Mouse (Mus musculus): ENCODE data around the gene Mrtfb. TPM values are rescaled to one million over a fixed set of nuclear protein-coding genes. Genes with fewer than 3 reads are reported as not detected.

Mrtfb gene
- polyA plus RNA-seq (2015; fragmentation: Nextera tagmentation; extraction: Ambion mirVana) = 22.5 and 22.8 TPM in 2 replicates

DNA sequence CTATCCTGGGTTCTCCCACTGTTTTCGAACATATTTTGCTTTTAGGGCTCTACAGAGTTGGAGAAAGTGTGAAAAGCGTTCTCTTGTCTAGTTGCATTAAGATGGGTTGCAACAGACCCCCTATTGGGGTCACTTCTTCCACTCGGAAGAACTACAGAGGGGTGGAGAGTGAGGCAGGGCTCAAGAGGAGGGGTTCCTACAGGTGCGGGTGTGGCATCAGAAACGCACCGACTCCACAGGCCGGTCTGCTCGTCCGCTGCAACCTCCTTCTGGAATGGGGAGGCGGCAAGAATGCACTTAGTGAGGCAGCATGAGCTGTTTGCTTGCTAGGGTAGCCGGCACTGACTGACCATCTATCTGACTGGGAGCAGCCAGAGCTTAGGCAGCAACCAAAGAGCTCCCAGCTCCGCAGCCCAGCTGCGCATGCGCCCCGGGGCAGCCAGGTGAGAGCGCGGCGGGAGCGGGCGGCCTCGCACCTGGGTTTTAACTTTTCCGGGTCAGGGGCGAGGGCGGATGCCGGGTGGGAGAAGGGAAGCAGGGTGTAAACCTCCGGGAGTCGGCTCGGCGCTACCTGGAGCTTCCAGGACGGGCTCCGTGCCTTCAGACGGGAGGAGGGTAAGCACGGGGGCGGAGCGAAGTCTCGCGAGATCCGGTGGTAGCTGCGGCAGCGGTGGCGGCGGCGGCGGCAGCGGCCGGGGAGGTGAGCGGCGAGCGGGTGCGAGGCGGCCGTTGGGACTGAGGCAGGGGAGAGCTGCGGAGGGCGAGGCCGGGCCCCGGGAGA, at the start of gene Mrtfb:
Gene Mrtfb, plus strand, starts transcription at position 627 of the 781 bp plus-strand sequence.
- no peaks in the 10 kb centered on the region for H3K27me3 ChIP-seq (replicated peaks)
- H3K9ac ChIP-seq = peak within 1 kb of the TSS; percentile 87
- peak within 1 kb of the TSS; percentile 93 for H3K27ac ChIP-seq
- WGBS = 1% methylated on average over 54 of the region's 56 CpGs
- H3K4me1 ChIP-seq = peaks cover 17% of the 10 kb centered on the region
- H3K4me2 ChIP-seq = peak within 1 kb of the TSS; percentile 80
- ATAC-seq (ENCODE audit: insufficient read depth, low FRiP score, low read depth) = peak; percentile 86
- no peaks in the 10 kb centered on the region for H3K9me3 ChIP-seq
- no peaks in the 10 kb centered on the region for H3K36me3 ChIP-seq
- H3K4me3 ChIP-seq (replicated peaks) = peak within 1 kb of the TSS; percentile 90

DNA sequence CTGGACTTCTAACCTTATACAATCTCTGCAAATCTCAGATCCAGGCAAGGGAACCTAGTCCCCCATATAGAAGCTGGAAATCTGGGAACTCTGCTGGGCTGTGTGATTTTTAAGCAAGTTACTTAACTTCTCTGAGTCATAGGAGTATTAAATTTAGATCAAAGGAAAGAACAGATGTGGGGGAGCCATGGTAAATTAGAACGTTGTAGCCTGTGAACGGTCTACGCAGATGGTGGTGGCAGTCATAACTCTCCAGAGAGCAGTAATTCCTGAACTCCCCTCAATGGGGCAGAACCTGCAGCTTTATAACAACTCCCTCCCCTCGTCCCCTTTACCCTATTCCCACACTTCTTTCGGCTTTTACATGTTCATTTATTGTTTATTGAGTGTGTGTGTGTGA, 48.6 kb upstream of the Mrtfb start:
- ATAC-seq (ENCODE audit: insufficient read depth, low FRiP score, low read depth) = no peak
- no peaks in the 10 kb centered on the region for H3K9me3 ChIP-seq
- H3K9ac ChIP-seq = no peak overlapping the region
- H3K27ac ChIP-seq = no peak overlapping the region
- H3K4me2 ChIP-seq = no peak overlapping the region
- no peaks in the 10 kb centered on the region for H3K27me3 ChIP-seq (replicated peaks)
- WGBS = 71% methylated on average over 5 of the region's 5 CpGs
- H3K36me3 ChIP-seq = no peaks in the 10 kb centered on the region
- H3K4me3 ChIP-seq (replicated peaks) = no peak overlapping the region
- H3K4me1 ChIP-seq = no peaks in the 10 kb centered on the region

DNA sequence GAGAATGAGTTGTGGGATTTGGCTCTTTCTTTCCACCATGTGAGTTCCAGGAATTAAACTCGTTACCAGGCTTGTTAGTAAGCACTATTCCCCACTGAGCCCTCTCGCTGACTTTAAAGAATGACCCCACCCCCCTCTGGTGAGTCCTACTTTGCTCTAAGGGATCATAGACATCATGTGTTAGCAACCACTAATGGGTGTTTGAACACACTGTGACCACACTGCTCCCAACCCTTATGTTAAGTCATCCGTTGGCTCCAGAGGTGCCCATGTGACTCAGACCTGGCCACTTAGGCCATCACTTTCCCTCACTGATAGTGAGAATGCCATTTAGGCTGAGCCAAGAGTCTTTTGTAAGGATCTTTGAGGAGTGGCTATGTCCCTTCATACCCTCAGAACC, 48.2 kb upstream of the Mrtfb start:
- no peak overlapping the region for H3K27ac ChIP-seq
- no peak for ATAC-seq (ENCODE audit: insufficient read depth, low FRiP score, low read depth)

DNA sequence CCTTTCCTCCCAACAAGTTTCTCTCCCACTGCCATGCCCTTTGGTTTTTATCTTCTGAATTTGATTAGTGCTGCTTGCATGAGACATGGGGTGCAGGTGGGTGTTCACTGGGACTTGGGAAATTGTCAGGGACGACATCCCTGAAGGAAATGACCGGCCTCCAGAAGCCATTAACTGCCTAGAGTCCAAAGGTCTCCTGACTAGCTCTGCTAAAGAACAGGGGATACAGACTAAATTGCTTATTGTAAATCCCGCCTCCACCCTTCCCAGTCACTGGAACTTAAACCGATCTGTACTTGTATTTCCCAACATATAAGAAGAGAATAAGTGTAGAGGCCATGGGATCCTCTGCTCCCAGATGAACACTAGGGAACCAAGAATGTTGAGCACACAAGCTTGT, 43.5 kb upstream of the Mrtfb start:
- Histone ChIP-seq H3K9ac (no peak overlapping the region), H3K4me3 (replicated peaks) (no peak overlapping the region), H3K4me1 (no peaks in the 10 kb centered on the region), H3K36me3 (no peaks in the 10 kb centered on the region), H3K9me3 (no peaks in the 10 kb centered on the region), H3K27ac (no peak overlapping the region), H3K27me3 (replicated peaks) (no peaks in the 10 kb centered on the region), H3K4me2 (no peak overlapping the region)
- no peak for ATAC-seq (ENCODE audit: insufficient read depth, low FRiP score, low read depth)
- WGBS = 62% methylated on average over 4 of the region's 4 CpGs

More for the DNA sequence above, 48.2 kb upstream of the Mrtfb start:
- no peaks in the 10 kb centered on the region for H3K9me3 ChIP-seq
- no peaks in the 10 kb centered on the region for H3K4me1 ChIP-seq
- no peaks in the 10 kb centered on the region for H3K36me3 ChIP-seq
- H3K27me3 ChIP-seq (replicated peaks) = no peaks in the 10 kb centered on the region
- 49% methylated on average over 3 of the region's 3 CpGs for WGBS
- no peak overlapping the region for H3K9ac ChIP-seq
- no peak overlapping the region for H3K4me2 ChIP-seq
- no peak overlapping the region for H3K4me3 ChIP-seq (replicated peaks)

DNA sequence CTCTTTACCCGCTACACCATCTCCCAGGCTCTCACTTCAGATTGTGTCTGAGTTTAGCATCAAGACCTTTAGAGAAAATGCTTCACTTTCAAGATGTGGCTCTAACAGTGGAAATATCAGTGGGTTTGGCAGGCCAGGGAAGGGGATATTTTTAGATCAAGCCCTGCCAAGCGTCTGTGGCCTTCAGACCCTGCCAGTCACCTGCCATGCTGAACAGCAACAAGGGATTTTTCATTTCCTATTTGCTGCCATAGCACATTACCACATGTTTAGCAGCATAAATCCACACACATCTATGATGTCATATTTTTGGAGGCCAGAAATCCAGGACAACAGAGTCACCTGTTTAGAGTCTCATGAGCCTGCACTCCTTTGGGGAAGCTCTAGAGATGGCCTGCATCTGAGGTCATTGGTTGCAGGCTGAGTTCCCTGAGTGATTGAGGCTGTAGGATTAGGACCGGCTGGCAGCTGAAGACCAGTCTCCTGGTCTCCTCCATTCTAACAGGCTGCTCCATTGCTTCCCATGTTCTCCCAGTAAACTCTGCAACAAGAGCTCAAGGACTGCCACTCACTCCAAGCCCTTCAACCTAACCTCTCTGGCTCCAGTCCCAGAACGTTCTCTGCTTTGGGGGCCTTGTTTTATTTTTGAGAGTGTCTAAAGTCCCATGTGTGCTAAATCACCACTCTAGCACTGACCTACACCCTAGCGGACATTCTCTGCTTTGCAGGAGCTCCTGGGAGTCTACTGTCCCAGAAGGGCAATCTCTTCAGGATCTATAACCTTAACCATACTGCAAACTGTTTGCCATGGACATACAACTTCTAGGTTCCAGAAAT, 39.9 kb upstream of the Mrtfb start:
- no peak overlapping the region for H3K4me3 ChIP-seq (replicated peaks)
- WGBS = 60% methylated on average over 5 of the region's 5 CpGs
- no peaks in the 10 kb centered on the region for H3K27me3 ChIP-seq (replicated peaks)
- no peaks in the 10 kb centered on the region for H3K36me3 ChIP-seq
- no peak overlapping the region for H3K9ac ChIP-seq
- no peaks in the 10 kb centered on the region for H3K9me3 ChIP-seq
- H3K4me1 ChIP-seq = no peaks in the 10 kb centered on the region
- no peak overlapping the region for H3K27ac ChIP-seq
- ATAC-seq (ENCODE audit: insufficient read depth, low FRiP score, low read depth) = peak; percentile 65; the same call in 1 of the 2 replicates
- no peak overlapping the region for H3K4me2 ChIP-seq

GRCm38 (mm10) chr16:13217951-13218350, 38.3 kb upstream of the Mrtfb start:
- Histone ChIP-seq H3K4me3 (replicated peaks) (no peak overlapping the region), H3K36me3 (no peaks in the 10 kb centered on the region), H3K9me3 (no peaks in the 10 kb centered on the region), H3K9ac (no peak overlapping the region), H3K4me1 (no peaks in the 10 kb centered on the region), H3K27me3 (replicated peaks) (no peaks in the 10 kb centered on the region), H3K27ac (no peak overlapping the region), H3K4me2 (no peak overlapping the region)
- 72% methylated on average over 8 of the region's 8 CpGs for WGBS
- ATAC-seq (ENCODE audit: insufficient read depth, low FRiP score, low read depth) = no peak

- no peak for ATAC-seq (ENCODE audit: insufficient read depth, low FRiP score, low read depth)
- Histone ChIP-seq H3K4me2 (no peak overlapping the region), H3K9ac (no peak overlapping the region), H3K4me1 (no peaks in the 10 kb centered on the region), H3K36me3 (no peaks in the 10 kb centered on the region), H3K27me3 (replicated peaks) (no peaks in the 10 kb centered on the region), H3K4me3 (replicated peaks) (no peak overlapping the region), H3K27ac (no peak overlapping the region; the same call in 1 of the 2 replicates), H3K9me3 (no peaks in the 10 kb centered on the region)
- 67% methylated on average over 1 of the region's 1 CpGs for whole genome bisulfite sequencing
These were observed 34.8 kb upstream of the Mrtfb start for GRCm38 (mm10) chr16:13221475-13221874.

DNA sequence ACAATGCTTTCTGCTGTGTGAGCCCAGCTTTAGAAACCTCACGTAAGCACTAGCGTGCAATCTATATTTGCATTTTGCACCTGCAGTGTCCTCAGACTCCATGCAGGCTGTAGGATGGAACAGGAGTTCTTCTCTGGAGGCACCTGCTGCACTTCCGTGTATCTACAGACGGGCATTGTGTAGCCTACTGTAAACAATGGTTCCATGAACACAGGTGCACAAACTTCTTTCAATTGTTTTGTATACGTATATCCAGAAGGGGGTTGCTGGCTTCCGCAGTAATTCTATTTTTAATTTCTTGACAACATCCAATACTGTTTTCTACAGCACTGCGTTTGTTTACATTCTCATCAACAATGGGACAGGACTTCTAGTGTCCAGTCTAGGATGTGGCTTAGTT, 24.2 kb upstream of the Mrtfb start:
- 60% methylated on average over 7 of the region's 7 CpGs for WGBS
- H3K36me3 ChIP-seq = no peaks in the 10 kb centered on the region
- no peaks in the 10 kb centered on the region for H3K27me3 ChIP-seq (replicated peaks)
- 0 out of 2 replicates have a peak, but pooled peaks cover 5% of the 10 kb centered on the region for H3K4me1 ChIP-seq
- H3K9ac ChIP-seq = no peak overlapping the region
- no peak overlapping the region for H3K27ac ChIP-seq
- H3K4me2 ChIP-seq = no peak overlapping the region
- ATAC-seq (ENCODE audit: insufficient read depth, low FRiP score, low read depth) = no peak
- no peak overlapping the region for H3K4me3 ChIP-seq (replicated peaks)
- H3K9me3 ChIP-seq = no peaks in the 10 kb centered on the region

DNA sequence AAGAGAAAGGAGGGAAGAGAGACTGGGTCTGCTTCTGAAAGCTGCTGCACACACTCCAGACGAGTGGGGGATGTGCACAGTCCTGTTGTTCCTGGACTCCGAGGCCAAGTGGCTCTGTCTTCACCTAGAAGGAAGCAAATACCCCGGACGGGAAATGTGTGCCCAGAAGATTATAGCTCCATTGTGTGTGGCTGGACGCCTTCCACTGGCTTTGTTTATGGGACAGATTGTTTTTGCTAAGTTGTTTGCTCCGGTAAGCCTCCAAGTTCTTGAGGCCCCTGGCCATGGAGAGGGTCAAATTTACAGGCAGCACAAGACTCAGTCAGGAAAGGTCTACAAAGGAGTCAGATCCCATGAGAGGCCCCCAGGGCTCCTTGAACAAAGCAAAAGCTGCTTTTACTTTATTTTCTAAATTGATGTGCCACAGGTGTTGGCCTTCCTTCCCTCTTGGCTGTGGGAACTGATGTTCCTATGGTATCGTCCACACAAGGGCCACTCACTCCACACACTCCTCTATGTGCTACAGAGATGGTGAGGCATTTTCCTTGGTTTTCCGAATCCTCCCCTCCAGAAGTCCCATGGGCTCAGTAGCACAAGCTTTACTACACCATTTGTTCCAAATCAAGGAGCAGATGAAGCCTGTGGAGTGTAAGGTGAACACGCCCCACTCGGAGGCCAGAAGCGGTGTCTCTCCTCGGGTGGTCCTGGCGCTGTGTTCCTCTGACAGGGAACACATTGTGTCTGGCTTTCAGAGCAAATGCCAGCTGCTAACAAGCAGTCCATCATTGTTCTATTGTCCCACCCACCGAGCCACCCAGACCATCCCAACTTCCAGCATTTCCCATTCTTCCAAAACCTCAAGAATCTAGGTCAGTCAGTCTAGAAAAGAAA, 23.1 kb upstream of the Mrtfb start:
- Histone ChIP-seq H3K9ac (no peak overlapping the region), H3K27ac (peak overlapping the region; percentile 57), H3K4me3 (replicated peaks) (no peak overlapping the region), H3K36me3 (no peaks in the 10 kb centered on the region), H3K27me3 (replicated peaks) (no peaks in the 10 kb centered on the region), H3K9me3 (no peaks in the 10 kb centered on the region), H3K4me1 (0 out of 2 replicates have a peak, but pooled peaks cover 5% of the 10 kb centered on the region), H3K4me2 (no peak overlapping the region)
- peak; percentile 60; the same call in 1 of the 2 replicates for ATAC-seq (ENCODE audit: insufficient read depth, low FRiP score, low read depth)
- WGBS = 39% methylated on average over 14 of the region's 14 CpGs

DNA sequence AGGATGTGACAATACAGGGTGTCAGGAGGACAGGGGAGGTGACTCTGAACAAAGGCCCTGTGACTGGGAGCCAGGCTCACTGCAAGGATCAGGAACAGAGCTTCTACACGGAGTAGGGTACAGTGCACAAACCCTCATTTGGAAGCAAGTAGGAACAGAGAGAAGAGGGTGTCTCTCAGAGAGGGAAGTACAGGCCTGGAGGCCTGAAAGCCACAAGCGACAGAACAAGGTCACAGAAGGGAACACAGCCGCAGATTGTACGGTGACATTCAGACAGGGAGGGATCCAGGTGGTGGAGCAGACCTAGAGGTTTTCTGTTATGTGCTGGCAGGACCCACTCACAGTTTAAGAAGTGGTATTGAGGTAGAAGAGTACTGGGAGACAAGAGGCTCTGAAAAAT, 17.2 kb upstream of the Mrtfb start:
- H3K4me3 ChIP-seq (replicated peaks) = no peak overlapping the region
- whole genome bisulfite sequencing = 72% methylated on average over 4 of the region's 4 CpGs
- H3K4me1 ChIP-seq = no peaks in the 10 kb centered on the region
- no peaks in the 10 kb centered on the region for H3K27me3 ChIP-seq (replicated peaks)
- ATAC-seq (ENCODE audit: insufficient read depth, low FRiP score, low read depth) = no peak
- no peaks in the 10 kb centered on the region for H3K9me3 ChIP-seq
- H3K4me2 ChIP-seq = no peak overlapping the region
- H3K27ac ChIP-seq = no peak overlapping the region
- H3K36me3 ChIP-seq = no peaks in the 10 kb centered on the region
- no peak overlapping the region for H3K9ac ChIP-seq

GRCm38 (mm10) chr16:13239544-13239943, 16.7 kb upstream of the Mrtfb start:
- ATAC-seq (ENCODE audit: insufficient read depth, low FRiP score, low read depth) = no peak
- no peaks in the 10 kb centered on the region for H3K4me1 ChIP-seq
- 65% methylated on average over 2 of the region's 2 CpGs for WGBS

More at GRCm38 (mm10) chr16:13239544-13239943, 16.7 kb upstream of the Mrtfb start:
- Histone ChIP-seq H3K36me3 (no peaks in the 10 kb centered on the region), H3K4me3 (replicated peaks) (no peak overlapping the region), H3K9ac (no peak overlapping the region), H3K9me3 (no peaks in the 10 kb centered on the region), H3K27ac (no peak overlapping the region), H3K27me3 (replicated peaks) (no peaks in the 10 kb centered on the region), H3K4me2 (no peak overlapping the region)

Data from stomach, embryonic 15.5 days (tissue).